Mouse (Mus musculus): ENCODE measurements around the gene Ryr3. TPM values are rescaled to one million over a fixed set of nuclear protein-coding genes. Genes with fewer than 3 reads are reported as not detected.

Ryr3 gene
- polyA plus RNA-seq, 1 experiment from 2014 or later = 0.19 TPM

DNA sequence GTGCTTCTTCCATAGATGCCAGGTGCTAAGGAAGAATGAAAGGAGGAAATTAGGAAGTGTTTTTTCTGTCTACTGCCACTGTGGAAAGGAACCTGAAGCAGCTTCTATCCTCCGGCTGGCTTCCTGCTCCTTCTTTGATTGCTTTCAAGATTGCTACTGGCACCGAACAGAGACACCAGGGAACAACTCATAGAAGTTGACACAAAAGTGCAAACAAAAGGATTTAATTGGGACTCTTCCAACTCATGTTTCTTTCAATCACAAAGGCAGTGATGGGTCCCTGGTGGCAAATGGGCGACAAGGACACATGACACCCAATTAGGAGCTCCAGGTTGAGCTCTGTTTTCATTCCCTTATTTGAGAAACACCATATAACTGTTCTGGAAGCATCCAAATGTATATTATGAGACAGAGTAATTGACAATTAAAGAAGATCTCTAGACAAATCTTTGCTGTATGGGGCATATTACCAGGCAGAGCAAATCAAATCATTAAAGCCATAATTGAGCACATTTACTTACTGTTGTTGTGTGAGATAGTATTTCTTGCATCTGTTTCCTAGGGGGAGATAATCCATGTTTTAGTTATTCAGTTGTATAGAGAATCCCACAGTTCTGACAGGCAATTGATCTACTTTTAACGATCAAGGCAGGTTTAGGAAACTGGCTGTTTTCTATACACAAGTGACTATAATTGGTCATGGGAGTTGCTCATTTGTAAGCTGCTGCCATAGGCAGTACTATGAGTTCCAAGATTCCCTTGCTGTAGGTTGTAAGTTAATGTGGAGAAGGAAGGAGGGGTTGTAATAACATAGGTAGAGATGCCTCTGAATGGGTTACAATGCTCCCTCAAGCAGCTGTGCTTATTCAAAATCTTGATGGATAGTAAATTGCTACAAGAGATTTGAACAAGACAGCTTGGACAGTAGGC lies 371.0 kb downstream of the Ryr3 start:
- Histone ChIP-seq H3K4me1 (ENCODE audit: control insufficient read depth, low read depth, low read length) (no peaks in the 10 kb centered on the region), H3K27me3 (ENCODE audit: control insufficient read depth, insufficient read depth, low read depth, low read length) (no peaks in the 10 kb centered on the region), H3K9me3 (replicated peaks; ENCODE audit: control insufficient read depth, low read length) (no peaks in the 10 kb centered on the region), H3K9ac (ENCODE audit: low read depth, low read length) (no peak overlapping the region), H3K4me2 (ENCODE audit: low read depth, low read length) (no peak overlapping the region), H3K36me3 (ENCODE audit: control insufficient read depth, insufficient read depth) (no peaks in the 10 kb centered on the region), H3K27ac (ENCODE audit: low read length) (no peak overlapping the region), H3K4me3 (ENCODE audit: low read depth, low read length) (no peak overlapping the region)
- ATAC-seq (ENCODE audit: low read depth) = no peak
- WGBS (ENCODE audit: insufficient replicate concordance) = 44% methylated on average over 4 of the region's 4 CpGs

DNA sequence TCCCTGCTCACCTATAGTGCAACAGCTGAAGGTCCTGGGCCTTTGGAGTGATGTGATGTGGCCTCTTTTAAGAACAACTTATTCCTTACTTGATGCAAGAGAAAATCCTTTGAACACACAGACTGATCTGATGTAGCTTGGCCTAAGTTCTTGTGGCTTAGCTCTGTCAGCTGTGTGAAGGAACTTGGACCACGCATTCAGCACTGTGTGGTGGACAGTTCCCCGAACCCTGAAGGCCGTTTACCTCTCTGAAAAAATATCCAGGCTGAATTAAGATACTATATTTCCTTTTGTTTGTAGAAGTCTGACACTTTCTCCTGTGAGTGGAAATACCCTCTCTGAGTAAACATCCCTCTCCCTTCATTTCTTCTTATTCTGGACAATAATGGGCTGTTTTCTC lies 374.0 kb downstream of the Ryr3 start:
- no peaks in the 10 kb centered on the region for H3K36me3 ChIP-seq (ENCODE audit: control insufficient read depth, insufficient read depth)
- no peak for ATAC-seq (ENCODE audit: low read depth)
- no peak overlapping the region for H3K27ac ChIP-seq (ENCODE audit: low read length)
- H3K9ac ChIP-seq (ENCODE audit: low read depth, low read length) = no peak overlapping the region
- H3K4me1 ChIP-seq (ENCODE audit: control insufficient read depth, low read depth, low read length) = no peaks in the 10 kb centered on the region
- no peaks in the 10 kb centered on the region for H3K9me3 ChIP-seq (replicated peaks; ENCODE audit: control insufficient read depth, low read length)
- H3K4me3 ChIP-seq (ENCODE audit: low read depth, low read length) = no peak overlapping the region
- WGBS (ENCODE audit: insufficient replicate concordance) = 22% methylated on average over 3 of the region's 3 CpGs
- H3K27me3 ChIP-seq (ENCODE audit: control insufficient read depth, insufficient read depth, low read depth, low read length) = no peaks in the 10 kb centered on the region
- H3K4me2 ChIP-seq (ENCODE audit: low read depth, low read length) = no peak overlapping the region

DNA sequence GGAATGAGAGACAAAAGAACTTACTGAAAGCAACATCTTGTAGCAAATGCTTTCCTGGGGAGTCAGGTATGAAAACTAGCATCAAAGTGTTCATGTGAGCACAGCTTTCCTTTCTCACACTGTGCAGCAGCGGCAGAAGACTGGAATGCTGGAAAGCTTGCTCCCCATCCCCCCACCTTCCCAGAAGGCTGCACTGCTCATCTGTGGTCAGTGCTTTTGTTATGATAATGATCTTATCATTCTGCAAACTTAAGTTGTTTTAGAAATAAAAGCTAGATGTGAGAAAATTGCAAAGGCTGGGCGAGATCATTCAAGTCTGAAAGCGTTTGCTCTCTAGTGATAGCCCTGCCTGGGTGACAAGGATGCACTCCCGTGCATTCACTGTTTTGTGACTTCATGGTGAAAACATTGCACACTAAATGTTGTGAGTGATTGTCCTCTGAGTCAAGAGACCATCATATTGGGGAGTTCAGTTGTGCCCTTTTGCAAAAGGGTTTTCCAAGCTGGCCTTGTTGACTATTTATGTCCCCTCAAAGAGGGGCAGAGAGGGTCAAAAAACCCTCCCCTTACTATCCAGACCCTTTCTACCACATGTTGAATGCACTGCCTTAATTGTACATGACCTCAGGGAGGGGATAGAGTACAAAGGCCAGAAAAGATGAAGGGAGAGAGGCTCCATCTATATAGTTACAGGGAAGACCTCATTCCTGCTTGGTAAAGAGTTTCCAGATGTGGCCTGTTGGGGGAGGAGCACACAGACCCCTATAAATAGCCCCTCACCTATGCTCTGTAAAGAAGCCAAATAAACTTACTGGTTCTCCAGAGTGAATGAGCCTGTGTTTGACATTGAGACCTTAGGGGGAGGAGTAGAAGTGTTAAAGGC lies 385.2 kb downstream of the Ryr3 start:
- Histone ChIP-seq H3K4me1 (ENCODE audit: control insufficient read depth, low read depth, low read length) (no peaks in the 10 kb centered on the region), H3K9me3 (replicated peaks; ENCODE audit: control insufficient read depth, low read length) (no peaks in the 10 kb centered on the region), H3K27me3 (ENCODE audit: control insufficient read depth, insufficient read depth, low read depth, low read length) (no peaks in the 10 kb centered on the region), H3K4me2 (ENCODE audit: low read depth, low read length) (no peak overlapping the region), H3K27ac (ENCODE audit: low read length) (no peak overlapping the region), H3K36me3 (ENCODE audit: control insufficient read depth, insufficient read depth) (no peaks in the 10 kb centered on the region), H3K4me3 (ENCODE audit: low read depth, low read length) (no peak overlapping the region), H3K9ac (ENCODE audit: low read depth, low read length) (no peak overlapping the region)
- 31% methylated on average over 4 of the region's 4 CpGs for WGBS (ENCODE audit: insufficient replicate concordance)
- ATAC-seq (ENCODE audit: low read depth) = no peak

DNA sequence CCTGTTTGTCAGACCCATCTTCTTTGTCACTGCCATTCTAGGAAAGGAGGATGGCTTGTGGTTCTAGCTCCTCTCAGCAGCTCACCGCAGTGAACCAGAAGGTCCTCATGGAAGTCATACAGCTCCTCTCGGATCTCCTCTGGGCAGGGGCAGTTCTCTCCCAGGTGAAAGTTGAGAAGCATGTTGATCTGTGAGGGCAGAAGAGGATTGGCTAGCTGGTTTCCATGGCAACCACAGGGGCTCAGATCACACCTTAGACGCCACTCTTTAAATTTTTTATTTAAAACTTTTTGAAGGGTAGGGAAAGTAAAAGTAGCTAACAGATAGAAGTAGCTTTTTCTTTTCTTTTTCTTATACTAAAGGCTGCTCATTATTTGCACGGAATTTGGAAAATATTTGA lies 390.3 kb downstream of the Ryr3 start:
- WGBS (ENCODE audit: insufficient replicate concordance) = 37% methylated on average over 4 of the region's 4 CpGs
- no peak for ATAC-seq (ENCODE audit: low read depth)
- H3K27me3 ChIP-seq (ENCODE audit: control insufficient read depth, insufficient read depth, low read depth, low read length) = no peaks in the 10 kb centered on the region
- no peaks in the 10 kb centered on the region for H3K9me3 ChIP-seq (replicated peaks; ENCODE audit: control insufficient read depth, low read length)
- no peaks in the 10 kb centered on the region for H3K36me3 ChIP-seq (ENCODE audit: control insufficient read depth, insufficient read depth)
- no peak overlapping the region for H3K27ac ChIP-seq (ENCODE audit: low read length)
- no peak overlapping the region for H3K4me2 ChIP-seq (ENCODE audit: low read depth, low read length)
- H3K9ac ChIP-seq (ENCODE audit: low read depth, low read length) = no peak overlapping the region
- no peak overlapping the region for H3K4me3 ChIP-seq (ENCODE audit: low read depth, low read length)
- H3K4me1 ChIP-seq (ENCODE audit: control insufficient read depth, low read depth, low read length) = no peaks in the 10 kb centered on the region

DNA sequence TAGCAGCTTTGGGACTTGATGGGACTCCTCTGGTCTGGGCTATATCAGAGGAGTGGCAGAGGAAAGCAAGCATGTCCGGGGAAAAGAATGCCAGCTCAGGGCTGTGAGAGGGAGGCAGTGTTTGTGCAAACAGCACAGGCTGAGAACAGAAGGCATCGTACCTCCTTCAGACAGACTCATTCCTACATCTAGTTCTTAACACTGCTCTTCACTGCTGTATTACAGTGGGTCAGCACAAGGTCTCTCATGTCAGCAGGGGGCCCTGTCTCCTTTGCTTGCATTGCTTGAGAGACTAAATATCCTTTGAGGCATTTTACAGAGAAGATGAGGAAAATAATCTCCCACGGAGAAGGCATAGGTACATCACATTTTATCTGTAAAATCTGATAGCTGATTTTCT lies 394.2 kb downstream of the Ryr3 start:
- H3K36me3 ChIP-seq (ENCODE audit: control insufficient read depth, insufficient read depth) = no peaks in the 10 kb centered on the region
- no peaks in the 10 kb centered on the region for H3K4me1 ChIP-seq (ENCODE audit: control insufficient read depth, low read depth, low read length)
- 30% methylated on average over 3 of the region's 3 CpGs for WGBS (ENCODE audit: insufficient replicate concordance)
- no peak overlapping the region for H3K4me3 ChIP-seq (ENCODE audit: low read depth, low read length)
- no peak overlapping the region for H3K27ac ChIP-seq (ENCODE audit: low read length)
- H3K9ac ChIP-seq (ENCODE audit: low read depth, low read length) = no peak overlapping the region
- H3K9me3 ChIP-seq (replicated peaks; ENCODE audit: control insufficient read depth, low read length) = no peaks in the 10 kb centered on the region
- no peak overlapping the region for H3K4me2 ChIP-seq (ENCODE audit: low read depth, low read length)
- no peaks in the 10 kb centered on the region for H3K27me3 ChIP-seq (ENCODE audit: control insufficient read depth, insufficient read depth, low read depth, low read length)
- no peak for ATAC-seq (ENCODE audit: low read depth)

DNA sequence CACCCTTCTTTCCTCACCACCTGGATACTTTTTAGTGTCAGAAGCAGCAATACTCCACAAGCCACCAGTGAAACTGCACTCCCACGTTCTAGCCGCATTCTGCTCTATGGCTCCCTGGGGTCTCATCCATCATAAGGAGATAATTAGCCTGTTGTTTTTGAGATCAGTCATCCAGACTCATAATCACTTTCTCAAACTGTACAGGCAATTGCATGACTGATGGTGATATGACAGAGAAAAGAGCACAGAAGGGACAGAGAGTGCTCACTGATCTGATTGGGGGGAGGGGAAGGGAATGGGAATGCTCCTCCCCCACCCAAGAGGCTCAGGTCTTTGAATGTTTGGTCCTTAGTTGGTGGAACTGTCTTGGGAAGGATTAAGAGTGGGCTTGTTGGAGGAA lies 397.8 kb downstream of the Ryr3 start:
- no peak overlapping the region for H3K27ac ChIP-seq (ENCODE audit: low read length)
- 83% methylated on average over 2 of the region's 2 CpGs for WGBS (ENCODE audit: insufficient replicate concordance)
- H3K9me3 ChIP-seq (replicated peaks; ENCODE audit: control insufficient read depth, low read length) = no peaks in the 10 kb centered on the region
- no peaks in the 10 kb centered on the region for H3K4me1 ChIP-seq (ENCODE audit: control insufficient read depth, low read depth, low read length)
- H3K4me3 ChIP-seq (ENCODE audit: low read depth, low read length) = no peak overlapping the region
- ATAC-seq (ENCODE audit: low read depth) = no peak
- no peak overlapping the region for H3K4me2 ChIP-seq (ENCODE audit: low read depth, low read length)
- no peaks in the 10 kb centered on the region for H3K36me3 ChIP-seq (ENCODE audit: control insufficient read depth, insufficient read depth)
- H3K9ac ChIP-seq (ENCODE audit: low read depth, low read length) = no peak overlapping the region
- H3K27me3 ChIP-seq (ENCODE audit: control insufficient read depth, insufficient read depth, low read depth, low read length) = no peaks in the 10 kb centered on the region

DNA sequence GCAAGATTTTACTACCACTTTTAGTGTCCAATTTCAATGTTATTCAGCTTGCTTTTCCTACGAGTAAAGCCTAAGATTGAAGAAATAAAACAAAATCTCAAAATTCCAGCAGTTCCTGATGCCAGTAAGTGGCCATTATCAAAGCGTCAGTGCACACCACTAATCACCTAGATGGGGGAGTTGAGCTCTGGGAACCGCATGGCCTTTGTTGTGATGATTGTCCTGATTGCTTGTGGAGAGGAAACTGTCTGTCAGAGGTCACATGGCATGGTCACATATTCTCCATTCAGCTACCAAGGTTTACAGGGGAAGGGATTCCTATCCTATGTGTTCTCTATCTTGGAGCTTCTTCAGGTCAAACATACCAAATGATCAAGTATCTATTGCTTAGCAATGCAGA lies 399.9 kb downstream of the Ryr3 start:
- Histone ChIP-seq H3K36me3 (ENCODE audit: control insufficient read depth, insufficient read depth) (no peaks in the 10 kb centered on the region), H3K4me1 (ENCODE audit: control insufficient read depth, low read depth, low read length) (no peaks in the 10 kb centered on the region), H3K4me2 (ENCODE audit: low read depth, low read length) (no peak overlapping the region), H3K9me3 (replicated peaks; ENCODE audit: control insufficient read depth, low read length) (no peaks in the 10 kb centered on the region), H3K4me3 (ENCODE audit: low read depth, low read length) (no peak overlapping the region), H3K27me3 (ENCODE audit: control insufficient read depth, insufficient read depth, low read depth, low read length) (no peaks in the 10 kb centered on the region), H3K9ac (ENCODE audit: low read depth, low read length) (no peak overlapping the region), H3K27ac (ENCODE audit: low read length) (no peak overlapping the region)
- WGBS (ENCODE audit: insufficient replicate concordance) = 37% methylated on average over 3 of the region's 3 CpGs
- ATAC-seq (ENCODE audit: low read depth) = no peak

DNA sequence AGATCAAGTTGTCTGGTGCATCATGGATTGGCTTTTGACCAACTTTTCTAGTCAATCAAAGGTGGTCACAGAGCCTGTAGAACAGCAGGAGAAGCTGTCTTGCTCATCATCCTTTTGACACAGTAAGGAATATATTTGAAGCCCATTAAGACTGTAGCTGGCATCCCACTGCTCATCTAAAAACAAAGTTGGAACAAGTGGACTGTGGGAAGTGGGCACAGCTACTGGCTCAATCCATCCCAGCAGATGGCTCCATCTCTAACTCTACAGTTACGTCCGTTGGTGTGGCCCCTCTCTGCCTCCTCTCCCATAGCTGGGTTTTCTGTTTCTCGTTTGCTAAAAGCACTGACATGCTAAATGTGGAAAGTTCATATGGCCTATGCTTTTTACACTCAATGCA lies 400.9 kb downstream of the Ryr3 start:
- H3K9ac ChIP-seq (ENCODE audit: low read depth, low read length) = no peak overlapping the region
- 57% methylated on average over 3 of the region's 3 CpGs for WGBS (ENCODE audit: insufficient replicate concordance)
- ATAC-seq (ENCODE audit: low read depth) = no peak
- no peaks in the 10 kb centered on the region for H3K36me3 ChIP-seq (ENCODE audit: control insufficient read depth, insufficient read depth)
- H3K27ac ChIP-seq (ENCODE audit: low read length) = no peak overlapping the region
- H3K4me1 ChIP-seq (ENCODE audit: control insufficient read depth, low read depth, low read length) = no peaks in the 10 kb centered on the region
- H3K27me3 ChIP-seq (ENCODE audit: control insufficient read depth, insufficient read depth, low read depth, low read length) = no peaks in the 10 kb centered on the region
- no peak overlapping the region for H3K4me2 ChIP-seq (ENCODE audit: low read depth, low read length)
- no peak overlapping the region for H3K4me3 ChIP-seq (ENCODE audit: low read depth, low read length)
- H3K9me3 ChIP-seq (replicated peaks; ENCODE audit: control insufficient read depth, low read length) = no peaks in the 10 kb centered on the region

Data from liver, embryonic 16.5 days (tissue).